Comparison of ENCODE assay signal across 15 mouse cellular contexts in the genomic region with DNA sequence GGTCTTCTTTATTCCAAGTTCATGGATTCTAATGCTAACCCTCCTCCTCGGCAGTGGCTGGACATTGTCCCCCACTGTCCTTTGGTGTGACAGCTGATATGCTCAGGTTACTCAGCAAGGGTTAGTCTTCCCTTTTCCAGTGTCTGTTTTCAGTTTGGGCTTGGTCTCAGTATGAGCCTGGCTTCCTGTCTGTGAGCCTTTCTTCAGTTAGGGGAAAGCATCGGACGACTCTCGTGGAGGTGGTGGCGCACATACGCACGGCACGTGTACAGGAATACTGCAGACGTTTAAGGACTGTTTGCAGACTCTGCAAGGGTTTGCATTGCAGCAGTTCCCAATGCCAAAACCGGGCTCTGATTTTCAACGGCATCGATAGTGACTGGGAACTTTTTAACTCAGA. TPM values are rescaled to one million over a fixed set of nuclear protein-coding genes. Genes with fewer than 3 reads are reported as not detected.
DNase-seq lines count a peak whose midpoint lies in the region.
"Had no signal": no experiment of that assay in that cellular context is flagged by ENCODE, and none has a peak within 500 bp of the region (broad histone marks: within the 10 kb centered on the region; RNA-seq: fewer than 3 reads in every experiment).

No protein-coding gene starts in this region.

- H3K27ac ChIP-seq in macrophage: peak overlapping the region; percentile 69
- H3K27ac ChIP-seq: forebrain, embryonic 12.5 days; hindbrain, embryonic 13.5 days; limb, embryonic 10.5 days; liver, embryonic 13.5 days; midbrain, embryonic 12.5 days had no signal

- peaks cover 69% of the 10 kb centered on the region for H3K79me2 ChIP-seq in macrophage (ENCODE audit: inconsistent target)

- H3K4me3 ChIP-seq in macrophage (ENCODE audit: inconsistent target): no peak overlapping the region
- H3K4me3 ChIP-seq: forebrain, embryonic 12.5 days; hindbrain, embryonic 13.5 days; limb, embryonic 10.5 days; liver, embryonic 13.5 days; midbrain, embryonic 12.5 days; myocyte had no signal

- H3K36me3 ChIP-seq in macrophage (ENCODE audit: inconsistent target): no peaks in the 10 kb centered on the region
- H3K36me3 ChIP-seq: forebrain, embryonic 12.5 days; hindbrain, embryonic 13.5 days; limb, embryonic 10.5 days; liver, embryonic 13.5 days; midbrain, embryonic 12.5 days had no signal

- 9% methylated on average over 12 of the region's 12 CpGs for WGBS in macrophage (ENCODE audit: missing documents)

- DNase-seq in spleen, postnatal 36 days (ENCODE audit: low spot score in 2 of 2): peak; percentile 50 to 60
- no peak for DNase-seq in spleen, adult 18-20 months
- DNase-seq in T-cell, adult 2 months (ENCODE audit: low spot score): peak; percentile 29
- no peak for DNase-seq in kidney, adult 8-10 months
- no peak for DNase-seq in right cerebral cortex, postnatal 10 days (ENCODE audit: low spot score in 2 of 2)
- no peak for DNase-seq in kidney, postnatal 36 days
- DNase-seq: cerebellum, adult 11-12 months; kidney, adult 2 months; liver, embryonic 13.5 days had no signal

RNA-seq across cellular contexts. Expression of a gene that starts 54.6 kb away (rescaled TPM):
- 10 to 100 TPM in 16 of 26 experiments, 1 to 10 TPM in 10; 5.6 to 29.9 (median 13.3) TPM for total RNA-seq in macrophage (2018; cell fraction: chromatin; rRNA removed)
- total RNA-seq in macrophage (2018; cell fraction: cytosol; rRNA removed): 10 to 100 TPM; 23.2 to 63.0 (median 43.8) TPM
- total RNA-seq in macrophage (2018; cell fraction: nucleus; rRNA removed): 10 to 100 TPM; 18.9 to 48.7 (median 33.3) TPM
- polyA plus RNA-seq in macrophage (2018): 43.8 to 52.0 TPM (median 44.9 TPM) in 3 replicates

Comparison
In these comparisons a context has a peak if more than half of its experiments do, and no peak if none do; other contexts are left out.
1. DNase-seq: peak in spleen, postnatal 36 days (2 of 2) and T-cell, adult 2 months (single experiment); none in spleen, adult 18-20 months (0 of 2), kidney, adult 8-10 months (0 of 2), right cerebral cortex, postnatal 10 days (0 of 2) and kidney, postnatal 36 days (0 of 2).